Mouse (Mus musculus) MN1 (cell line): ENCODE measurements around the gene Fbxo42.
A peak's percentile ranks its signal among the peaks of the same experiment; 100 is the strongest.

ENCODE experiments used
- DNase-seq: peaks from one replicate; pipeline ENCODE4 v3.0.0-alpha.2; 2016; ENCODE audit warnings: low spot score

The Fbxo42 gene

GRCm38 (mm10) chr4:141219583-141220213 is 72.0 kb downstream of the Fbxo42 start:
- DNase-seq: no peak

- no peak for DNase-seq
Observed at GRCm38 (mm10) chr4:141221848-141222247, 74.1 kb downstream of the Fbxo42 start.

GRCm38 (mm10) chr4:141222752-141223151 is 75.0 kb downstream of the Fbxo42 start:
- no peak for DNase-seq

- no peak for DNase-seq
Observed at GRCm38 (mm10) chr4:141228687-141229086, 81.0 kb downstream of the Fbxo42 start.

- no peak for DNase-seq
Observed at GRCm38 (mm10) chr4:141233196-141233595, 85.5 kb downstream of the Fbxo42 start.

- peak; percentile 54 for DNase-seq
Observed at GRCm38 (mm10) chr4:141235537-141236111, 87.9 kb downstream of the Fbxo42 start.

GRCm38 (mm10) chr4:141236856-141237255 is 89.1 kb downstream of the Fbxo42 start:
- DNase-seq: no peak

- DNase-seq: no peak
Observed at GRCm38 (mm10) chr4:141238492-141239387, 91.0 kb downstream of the Fbxo42 start.

GRCm38 (mm10) chr4:141239388-141240125 is 91.8 kb downstream of the Fbxo42 start, which contains the start of gene Arhgef19:
TSS of gene Arhgef19 (plus strand) at chr4:141239499.
- DNase-seq: peak; percentile 94

- DNase-seq: no peak
Observed at GRCm38 (mm10) chr4:141240617-141241016, 92.9 kb downstream of the Fbxo42 start.

GRCm38 (mm10) chr4:141241861-141242260 is 94.1 kb downstream of the Fbxo42 start:
- no peak for DNase-seq

- DNase-seq: peak; percentile 46
Observed at GRCm38 (mm10) chr4:141242651-141243241, 95.0 kb downstream of the Fbxo42 start.

- DNase-seq: no peak
Observed at GRCm38 (mm10) chr4:141243636-141244035, 95.9 kb downstream of the Fbxo42 start.

GRCm38 (mm10) chr4:141244401-141244800 is 96.7 kb downstream of the Fbxo42 start:
- no peak for DNase-seq

GRCm38 (mm10) chr4:141244931-141245425 is 97.3 kb downstream of the Fbxo42 start:
- DNase-seq: peak; percentile 56

GRCm38 (mm10) chr4:141246089-141246997 is 98.6 kb downstream of the Fbxo42 start:
- DNase-seq: no peak

GRCm38 (mm10) chr4:141246998-141247350 is 99.3 kb downstream of the Fbxo42 start:
- no peak for DNase-seq

GRCm38 (mm10) chr4:141247776-141248613 is 100.3 kb downstream of the Fbxo42 start:
- no peak for DNase-seq

- no peak for DNase-seq
Observed at GRCm38 (mm10) chr4:141248614-141248978, 100.9 kb downstream of the Fbxo42 start.

- DNase-seq: no peak
Observed at GRCm38 (mm10) chr4:141249383-141249782, 101.7 kb downstream of the Fbxo42 start.
